Mouse (Mus musculus) MEL (cell line): ENCODE measurements around the gene Cep112.

Source experiments
- CHD1 ChIP-seq: IDR thresholded peaks from 2 replicates; pipeline ENCODE4 v1.6.1; 2012; ENCODE audit warnings: low read depth, mild to moderate bottlenecking, inconsistent platforms, low read length, improper control_type of control experiment
- CTCF ChIP-seq, 3 experiments: IDR thresholded peaks in 2 of 3; conservative IDR thresholded peaks in 1 of 3; 2 replicates each; pipeline ENCODE4 v1.5.1; 2011 to 2012; ENCODE audit warnings: low read length in 3 of 3, low read depth in 2 of 3, mild to moderate bottlenecking in 2 of 3, improper control_type of control experiment in 1 of 3, inconsistent platforms in 1 of 3, mixed read lengths in 1 of 3, moderate library complexity in 1 of 3; ENCODE audit not compliant: control insufficient read depth in 1 of 3, insufficient read depth in 1 of 3, poor library complexity in 1 of 3, severe bottlenecking in 1 of 3
- EP300 ChIP-seq, 2 experiments: IDR thresholded peaks; 2 replicates each; pipeline ENCODE4 v1.6.1; 2011; ENCODE audit warnings: improper control_type of control experiment in 2 of 2, low read length in 2 of 2, low read depth in 1 of 2, mild to moderate bottlenecking in 1 of 2
- ETS1 ChIP-seq: IDR thresholded peaks from 2 replicates; pipeline ENCODE4 v1.6.1; 2012; ENCODE audit warnings: low read depth, mild to moderate bottlenecking, inconsistent platforms, low read length, improper control_type of control experiment, moderate library complexity
- MEF2A ChIP-seq: IDR thresholded peaks from 2 replicates; pipeline ENCODE4 v1.6.1; 2014; ENCODE audit warnings: low read depth, mild to moderate bottlenecking, inconsistent platforms, low read length, improper control_type of control experiment; ENCODE audit not compliant: poor library complexity, insufficient replicate concordance, severe bottlenecking; ENCODE audit errors: extremely low read depth
- NRF1 ChIP-seq: IDR thresholded peaks from 2 replicates; pipeline ENCODE4 v1.6.1; 2014; ENCODE audit warnings: low read depth, mild to moderate bottlenecking, inconsistent platforms, low read length, improper control_type of control experiment, moderate library complexity; ENCODE audit not compliant: poor library complexity, insufficient read depth, severe bottlenecking
- POLR2A ChIP-seq, 2 experiments: IDR thresholded peaks; 2 replicates each; pipeline ENCODE4 v1.6.1; 2011 to 2012; ENCODE audit warnings: low read length in 2 of 2, mild to moderate bottlenecking in 2 of 2, control low read depth in 1 of 2, improper control_type of control experiment in 1 of 2, low read depth in 1 of 2, moderate library complexity in 1 of 2; ENCODE audit not compliant: control insufficient read depth in 1 of 2, insufficient read depth in 1 of 2, poor library complexity in 1 of 2
- POLR2AphosphoS2 ChIP-seq: IDR thresholded peaks from 2 replicates; pipeline ENCODE4 v1.6.1; 2011; ENCODE audit warnings: low read length, improper control_type of control experiment
- POLR2AphosphoS5 ChIP-seq: IDR thresholded peaks from 2 replicates; pipeline ENCODE4 v1.6.1; 2012; ENCODE audit warnings: low read depth, borderline replicate concordance, mild to moderate bottlenecking, inconsistent platforms, low read length, moderate library complexity, mixed read lengths
- ZC3H11A ChIP-seq: IDR thresholded peaks from 2 replicates; pipeline ENCODE4 v1.6.1; 2012; ENCODE audit warnings: low read depth, mild to moderate bottlenecking, inconsistent platforms, low read length, improper control_type of control experiment
- ZMIZ1 ChIP-seq: IDR thresholded peaks from 2 replicates; pipeline ENCODE4 v1.6.1; 2012; ENCODE audit warnings: low read depth, mild to moderate bottlenecking, inconsistent platforms, low read length, improper control_type of control experiment, moderate library complexity
- ZNF384 ChIP-seq: IDR thresholded peaks from 2 replicates; pipeline ENCODE4 v1.6.1; 2012; ENCODE audit warnings: low read depth, mild to moderate bottlenecking, inconsistent platforms, low read length, improper control_type of control experiment

DNA sequence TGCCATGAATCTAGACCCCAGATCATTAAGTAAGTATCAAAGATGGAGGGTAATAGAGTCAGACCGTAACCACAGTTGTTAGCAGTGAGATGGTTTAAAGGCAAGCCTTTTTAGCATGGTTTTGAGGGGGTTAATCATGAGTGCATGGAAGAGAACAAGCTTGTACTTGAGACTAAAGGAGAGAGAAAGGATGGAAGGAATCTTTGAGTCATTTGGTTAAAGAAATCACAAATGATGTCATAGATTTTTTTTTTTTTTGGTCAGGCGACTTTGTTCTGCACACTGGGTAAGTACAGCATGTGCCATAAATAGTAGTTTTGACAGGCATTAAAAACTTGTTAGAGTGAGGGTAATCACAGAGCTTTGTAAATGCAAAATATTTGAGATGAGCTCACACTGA lies 212.8 kb downstream of the Cep112 start:
- TF ChIP-seq NRF1 (no peak), POLR2A (IDR thresholded peaks at IDR 0.05; ENCODE audit: control insufficient read depth in 1 of 2, insufficient read depth in 1 of 2, low read depth in 1 of 2, low read length in 2 of 2, poor library complexity in 1 of 2) (no peak), ETS1 (no peak), ZC3H11A (no peak), MEF2A (no peak), POLR2AphosphoS2 (no peak), ZNF384 (no peak), CHD1 (no peak), ZMIZ1 (no peak), POLR2AphosphoS5 (no peak), CTCF (IDR thresholded peaks at IDR 0.05 in 2 of 3, conservative IDR thresholded peaks at IDR 0.05 in 1 of 3; ENCODE audit: control insufficient read depth in 1 of 3, insufficient read depth in 1 of 3, low read depth in 2 of 3, low read length in 3 of 3, poor library complexity in 1 of 3, severe bottlenecking in 1 of 3) (no peak), EP300 (IDR thresholded peaks at IDR 0.05; ENCODE audit: low read depth in 1 of 2, low read length in 2 of 2) (no peak)
